Mouse (Mus musculus): ENCODE data around the gene Usp6nl.

GRCm38 (mm10) chr2:6273392-6273845 is 49.0 kb upstream of the Usp6nl start:
- TF ChIP-seq EP300 (IDR thresholded peaks at IDR 0.05; ENCODE audit: low read depth) (no peak), CTCF (IDR thresholded peaks at IDR 0.05; ENCODE audit: low read depth) (no peak)
